ENCODE assay signal across 17 mouse cellular contexts in genomic region chr11:115198932-115199384, GRCm38 (mm10). TPM values are rescaled to one million over a fixed set of nuclear protein-coding genes. Genes with fewer than 3 reads are reported as not detected.
A peak's percentile ranks its signal among the peaks of the same experiment; 100 is the strongest.
DNase-seq lines count a peak whose midpoint lies in the region; ATAC-seq and TF ChIP-seq lines count a peak whose summit lies in the region.
"Had no signal": no experiment of that assay in that cellular context is flagged by ENCODE, and none has a peak within 500 bp of the region (broad histone marks: within the 10 kb centered on the region; RNA-seq: fewer than 3 reads in every experiment).

No protein-coding gene starts in this region.

- peaks cover 7% of the 10 kb centered on the region for H3K36me3 ChIP-seq in hindbrain, embryonic 16.5 days (ENCODE audit: control insufficient read depth, insufficient read depth, low read length)
- H3K36me3 ChIP-seq in hindbrain, embryonic 12.5 days = peaks cover 18% of the 10 kb centered on the region
- H3K36me3 ChIP-seq: lung, embryonic 15.5 days had no signal

- no peak overlapping the region for H3K9ac ChIP-seq in hindbrain, embryonic 16.5 days (ENCODE audit: low read depth, low read length)
- H3K9ac ChIP-seq in hindbrain, embryonic 12.5 days = no peak overlapping the region
- H3K9ac ChIP-seq: embryonic facial prominence, embryonic 15.5 days; heart, embryonic 15.5 days; lung, embryonic 15.5 days had no signal

- no peak overlapping the region for H3K4me3 ChIP-seq in hindbrain, embryonic 16.5 days (ENCODE audit: low read length)
- no peak overlapping the region for H3K4me3 ChIP-seq in hindbrain, embryonic 12.5 days
- H3K4me3 ChIP-seq in bone marrow, adult 2 months (replicated peaks; ENCODE audit: control insufficient read depth, low read depth, low read length) = no peak overlapping the region
- H3K4me3 ChIP-seq: embryonic facial prominence, embryonic 15.5 days; heart, embryonic 15.5 days; layer of hippocampus, adult 2 months; lung, embryonic 15.5 days; megakaryocyte, embryonic 14.5 days had no signal

- no peaks in the 10 kb centered on the region for H3K27me3 ChIP-seq in hindbrain, embryonic 16.5 days (replicated peaks; ENCODE audit: control insufficient read depth, insufficient read depth, low read length)
- H3K27me3 ChIP-seq in hindbrain, embryonic 12.5 days = no peaks in the 10 kb centered on the region; the same call in none of the 2 replicates
- H3K27me3 ChIP-seq: CH12.LX; embryonic facial prominence, embryonic 15.5 days; heart, embryonic 15.5 days; megakaryocyte, embryonic 14.5 days; Patski had no signal

- TF ChIP-seq POLR2A in bone marrow, adult 2 months (IDR thresholded peaks at IDR 0.05; ENCODE audit: borderline replicate concordance, control insufficient read depth, low read depth, low read length) = no peak

- no peaks in the 10 kb centered on the region for H3K9me3 ChIP-seq in hindbrain, embryonic 16.5 days (ENCODE audit: control insufficient read depth, low read length)
- no peaks in the 10 kb centered on the region for H3K9me3 ChIP-seq in hindbrain, embryonic 12.5 days (replicated peaks)
- H3K9me3 ChIP-seq: embryonic facial prominence, embryonic 15.5 days; heart, embryonic 15.5 days; lung, embryonic 15.5 days; megakaryocyte, embryonic 14.5 days had no signal

- 43% methylated on average over 12 of the region's 12 CpGs for WGBS in hindbrain, embryonic 16.5 days
- WGBS in hindbrain, embryonic 12.5 days = 42% methylated on average over 12 of the region's 12 CpGs
- WGBS in bone marrow, adult 2 months = 74% methylated on average over 12 of the region's 12 CpGs

- no peaks in the 10 kb centered on the region for H3K4me1 ChIP-seq in hindbrain, embryonic 16.5 days (ENCODE audit: control insufficient read depth, insufficient read depth, low read depth, low read length)
- H3K4me1 ChIP-seq in hindbrain, embryonic 12.5 days = peaks cover 14% of the 10 kb centered on the region
- no peaks in the 10 kb centered on the region; the same call in 1 of the 2 replicates for H3K4me1 ChIP-seq in bone marrow, adult 2 months (ENCODE audit: control insufficient read depth, insufficient read depth, low read length)
- H3K4me1 ChIP-seq: embryonic facial prominence, embryonic 15.5 days; lung, embryonic 15.5 days had no signal

- H3K27ac ChIP-seq in hindbrain, embryonic 16.5 days (ENCODE audit: low read depth, low read length) = no peak overlapping the region
- H3K27ac ChIP-seq in hindbrain, embryonic 12.5 days = no peak overlapping the region
- peak overlapping the region; percentile 62 for H3K27ac ChIP-seq in bone marrow, adult 2 months (ENCODE audit: control insufficient read depth, insufficient read depth, low read depth, low read length, poor library complexity)
- H3K27ac ChIP-seq: embryonic facial prominence, embryonic 15.5 days; heart, embryonic 15.5 days; layer of hippocampus, adult 2 months; lung, embryonic 15.5 days had no signal

- no peak overlapping the region for H3K4me2 ChIP-seq in hindbrain, embryonic 16.5 days (ENCODE audit: low read length)
- no peak overlapping the region for H3K4me2 ChIP-seq in hindbrain, embryonic 12.5 days (replicated peaks)
- H3K4me2 ChIP-seq: embryonic facial prominence, embryonic 15.5 days; heart, embryonic 15.5 days; lung, embryonic 15.5 days had no signal

- peak; percentile 38; the same call in 1 of the 2 replicates for ATAC-seq in hindbrain, embryonic 16.5 days
- ATAC-seq in hindbrain, embryonic 12.5 days (ENCODE audit: low FRiP score) = no peak
- peak; percentile 85 for ATAC-seq in CD4-positive, CD25-positive, alpha-beta regulatory T cell, adult 4 months
- ATAC-seq in monocyte, adult 5-6 weeks (replicated peaks; ENCODE audit: insufficient number of reproducible peaks, low FRiP score, low TSS enrichment, poor library complexity, severe bottlenecking) = peak; percentile 75
- ATAC-seq: Patski had no signal

- no peak for TF ChIP-seq CTCF in bone marrow, adult 2 months (IDR thresholded peaks at IDR 0.05; ENCODE audit: control insufficient read depth, insufficient read depth, low read length)

- no peak for DNase-seq in left cerebral cortex, adult 9 months (ENCODE audit: low spot score in 2 of 2)
- no peak for DNase-seq in right cerebral cortex, postnatal 10 days (ENCODE audit: low spot score in 2 of 2)
- DNase-seq: cerebellum, adult 11-12 months; liver; right cerebral cortex, postnatal 14 days had no signal

RNA-seq across cellular contexts. Expression of gene Nat9, which starts 11.3 kb away (rescaled TPM):
- polyA plus RNA-seq in hindbrain, embryonic 16.5 days (2015; fragmentation: Nextera tagmentation; extraction: Ambion mirVana) = 20.9 and 24.6 TPM in 2 replicates
- polyA plus RNA-seq in hindbrain, embryonic 12.5 days (2016; fragmentation: Nextera tagmentation; extraction: Ambion mirVana) = 19.1 and 21.1 TPM in 2 replicates
- 10 to 100 TPM; 12.1 to 18.1 TPM for polyA plus RNA-seq in CD4-positive, CD25-positive, alpha-beta regulatory T cell, adult 4 months (2017; shearing (Covaris generic))
- 19.4 and 24.2 TPM in 2 replicates for polyA plus RNA-seq in bone marrow, adult 2 months (2011; ENCODE audit: insufficient read depth, insufficient read length, low replicate concordance, missing spikeins)
- 25.4 to 39.9 TPM (median 37.8 TPM) in 3 replicates for total RNA-seq in monocyte, adult 5-6 weeks (2017)

RNA-seq across cellular contexts. Expression of gene Tmem104, which starts 11.7 kb away (rescaled TPM):
- 12.3 and 13.1 TPM in 2 replicates for polyA plus RNA-seq in hindbrain, embryonic 16.5 days (2015; fragmentation: Nextera tagmentation; extraction: Ambion mirVana)
- 9.0 and 10.4 TPM in 2 replicates for polyA plus RNA-seq in hindbrain, embryonic 12.5 days (2016; fragmentation: Nextera tagmentation; extraction: Ambion mirVana)
- polyA plus RNA-seq in CD4-positive, CD25-positive, alpha-beta regulatory T cell, adult 4 months (2017; shearing (Covaris generic)) = 10 to 100 TPM in 1 of 2 experiments, 1 to 10 TPM in 1; 8.1 to 14.2 TPM
- 3.1 and 5.8 TPM in 2 replicates for polyA plus RNA-seq in bone marrow, adult 2 months (2011; ENCODE audit: insufficient read depth, insufficient read length, low replicate concordance, missing spikeins)
- 12.1 to 32.4 TPM (median 17.3 TPM) in 3 replicates for total RNA-seq in monocyte, adult 5-6 weeks (2017)

RNA-seq across cellular contexts. Expression of gene Slc9a3r1, which starts 35.8 kb away (rescaled TPM):
- polyA plus RNA-seq in hindbrain, embryonic 16.5 days (2015; fragmentation: Nextera tagmentation; extraction: Ambion mirVana) = 81.5 and 93.4 TPM in 2 replicates
- polyA plus RNA-seq in hindbrain, embryonic 12.5 days (2016; fragmentation: Nextera tagmentation; extraction: Ambion mirVana) = 35.7 and 42.3 TPM in 2 replicates
- polyA plus RNA-seq in CD4-positive, CD25-positive, alpha-beta regulatory T cell, adult 4 months (2017; shearing (Covaris generic)) = 100 to 1,000 TPM; 162 to 222 TPM
- 21.9 and 51.0 TPM in 2 replicates for polyA plus RNA-seq in bone marrow, adult 2 months (2011; ENCODE audit: insufficient read depth, insufficient read length, low replicate concordance, missing spikeins)
- 65.9 to 104 TPM (median 70.4 TPM) in 3 replicates for total RNA-seq in monocyte, adult 5-6 weeks (2017)
